Mouse (Mus musculus): ENCODE measurements at regions not wholly inside any gene's neighbourhood (a gene's known extent, or its start where the extent isn't known, plus 50 kb on each side); places are given as distances from the start of the nearest gene placed in this dataset.

- H3K9ac ChIP-seq (replicated peaks): no peak overlapping the region
- no peak overlapping the region for H3K27ac ChIP-seq
- no peak overlapping the region for H3K4me2 ChIP-seq (replicated peaks)
- H3K27me3 ChIP-seq: no peaks in the 10 kb centered on the region
- H3K4me1 ChIP-seq (replicated peaks): no peaks in the 10 kb centered on the region
- H3K36me3 ChIP-seq: no peaks in the 10 kb centered on the region
- no peak overlapping the region for H3K4me3 ChIP-seq (replicated peaks)
- WGBS: 85% methylated on average over 3 of the region's 3 CpGs
- H3K9me3 ChIP-seq: no peaks in the 10 kb centered on the region
- ATAC-seq: no peak
Measured at GRCm38 (mm10) chr13:119233869-119234268, 194.5 kb upstream of the Paip1 start.

- Histone ChIP-seq H3K36me3 (no peaks in the 10 kb centered on the region), H3K27ac (no peak overlapping the region), H3K27me3 (no peaks in the 10 kb centered on the region), H3K4me1 (replicated peaks) (no peaks in the 10 kb centered on the region), H3K9me3 (no peaks in the 10 kb centered on the region), H3K9ac (replicated peaks) (no peak overlapping the region), H3K4me2 (replicated peaks) (no peak overlapping the region), H3K4me3 (replicated peaks) (no peak overlapping the region)
- 61% methylated on average over 3 of the region's 3 CpGs for WGBS
- no peak for ATAC-seq
Measured at GRCm38 (mm10) chr13:119242358-119242757, 186.0 kb upstream of the Paip1 start.

GRCm38 (mm10) chr13:119247101-119247500 is 181.3 kb upstream of the Paip1 start:
- Histone ChIP-seq H3K9ac (replicated peaks) (no peak overlapping the region), H3K4me3 (replicated peaks) (no peak overlapping the region), H3K4me2 (replicated peaks) (no peak overlapping the region), H3K27me3 (no peaks in the 10 kb centered on the region), H3K4me1 (replicated peaks) (no peaks in the 10 kb centered on the region), H3K36me3 (no peaks in the 10 kb centered on the region), H3K27ac (no peak overlapping the region), H3K9me3 (no peaks in the 10 kb centered on the region)
- WGBS: 82% methylated on average over 2 of the region's 2 CpGs
- no peak for ATAC-seq

- Histone ChIP-seq H3K9ac (replicated peaks) (no peak overlapping the region), H3K4me1 (replicated peaks) (no peaks in the 10 kb centered on the region), H3K27ac (no peak overlapping the region), H3K36me3 (no peaks in the 10 kb centered on the region), H3K9me3 (no peaks in the 10 kb centered on the region), H3K4me3 (replicated peaks) (no peak overlapping the region), H3K4me2 (replicated peaks) (no peak overlapping the region), H3K27me3 (no peaks in the 10 kb centered on the region)
- WGBS: 95% methylated on average over 2 of the region's 2 CpGs
- no peak for ATAC-seq
Measured at GRCm38 (mm10) chr13:119252006-119252405, 176.4 kb upstream of the Paip1 start.

GRCm38 (mm10) chr13:119256350-119256749 is 172.1 kb upstream of the Paip1 start:
- no peak for ATAC-seq
- Histone ChIP-seq H3K27me3 (no peaks in the 10 kb centered on the region), H3K4me3 (replicated peaks) (no peak overlapping the region), H3K4me1 (replicated peaks) (no peaks in the 10 kb centered on the region), H3K4me2 (replicated peaks) (no peak overlapping the region), H3K9ac (replicated peaks) (no peak overlapping the region), H3K9me3 (no peaks in the 10 kb centered on the region), H3K27ac (no peak overlapping the region), H3K36me3 (no peaks in the 10 kb centered on the region)
- WGBS: 59% methylated on average over 6 of the region's 6 CpGs

GRCm38 (mm10) chr13:119258515-119258914 is 169.9 kb upstream of the Paip1 start:
- H3K9ac ChIP-seq (replicated peaks): no peak overlapping the region
- H3K9me3 ChIP-seq: no peaks in the 10 kb centered on the region
- no peak overlapping the region for H3K4me3 ChIP-seq (replicated peaks)
- no peak overlapping the region for H3K27ac ChIP-seq
- no peaks in the 10 kb centered on the region for H3K36me3 ChIP-seq
- H3K27me3 ChIP-seq: no peaks in the 10 kb centered on the region
- H3K4me1 ChIP-seq (replicated peaks): no peaks in the 10 kb centered on the region
- no peak for ATAC-seq
- H3K4me2 ChIP-seq (replicated peaks): no peak overlapping the region
- 67% methylated on average over 9 of the region's 9 CpGs for WGBS

GRCm38 (mm10) chr13:119263561-119263960 is 164.8 kb upstream of the Paip1 start:
- H3K4me2 ChIP-seq (replicated peaks): no peak overlapping the region
- H3K4me3 ChIP-seq (replicated peaks): no peak overlapping the region
- H3K9ac ChIP-seq (replicated peaks): no peak overlapping the region
- no peaks in the 10 kb centered on the region for H3K27me3 ChIP-seq
- no peaks in the 10 kb centered on the region for H3K9me3 ChIP-seq
- no peaks in the 10 kb centered on the region for H3K36me3 ChIP-seq
- H3K4me1 ChIP-seq (replicated peaks): no peaks in the 10 kb centered on the region
- H3K27ac ChIP-seq: no peak overlapping the region
- no peak for ATAC-seq
- WGBS: 73% methylated on average over 2 of the region's 2 CpGs

- Histone ChIP-seq H3K4me2 (replicated peaks) (no peak overlapping the region), H3K4me3 (replicated peaks) (no peak overlapping the region)
- WGBS: 95% methylated on average over 4 of the region's 4 CpGs
Measured at GRCm38 (mm10) chr13:119267608-119268300, 160.6 kb upstream of the Paip1 start.

GRCm38 (mm10) chr13:119268301-119268675 is 160.1 kb upstream of the Paip1 start:
- Histone ChIP-seq H3K36me3 (no peaks in the 10 kb centered on the region), H3K9me3 (no peaks in the 10 kb centered on the region), H3K27me3 (no peaks in the 10 kb centered on the region), H3K4me3 (replicated peaks) (no peak overlapping the region), H3K4me2 (replicated peaks) (no peak overlapping the region), H3K27ac (no peak overlapping the region), H3K4me1 (replicated peaks) (no peaks in the 10 kb centered on the region), H3K9ac (replicated peaks) (no peak overlapping the region)
- no peak for ATAC-seq
- 93% methylated on average over 10 of the region's 10 CpGs for WGBS

More at GRCm38 (mm10) chr13:119267608-119268300, 160.6 kb upstream of the Paip1 start:
- ATAC-seq: no peak
- Histone ChIP-seq H3K9me3 (no peaks in the 10 kb centered on the region), H3K27me3 (no peaks in the 10 kb centered on the region), H3K9ac (replicated peaks) (no peak overlapping the region), H3K27ac (no peak overlapping the region), H3K36me3 (no peaks in the 10 kb centered on the region), H3K4me1 (replicated peaks) (no peaks in the 10 kb centered on the region)

GRCm38 (mm10) chr13:119275500-119275899 is 152.9 kb upstream of the Paip1 start:
- Histone ChIP-seq H3K27ac (no peak overlapping the region), H3K4me3 (replicated peaks) (no peak overlapping the region), H3K9me3 (no peaks in the 10 kb centered on the region), H3K4me1 (replicated peaks) (no peaks in the 10 kb centered on the region), H3K9ac (replicated peaks) (no peak overlapping the region), H3K36me3 (no peaks in the 10 kb centered on the region), H3K27me3 (no peaks in the 10 kb centered on the region), H3K4me2 (replicated peaks) (no peak overlapping the region)
- no peak for ATAC-seq
- WGBS: 94% methylated on average over 4 of the region's 4 CpGs

GRCm38 (mm10) chr13:119277308-119277948 is 151.0 kb upstream of the Paip1 start:
- 77% methylated on average over 13 of the region's 13 CpGs for WGBS
- no peaks in the 10 kb centered on the region for H3K4me1 ChIP-seq (replicated peaks)
- no peak overlapping the region for H3K4me2 ChIP-seq (replicated peaks)
- no peak overlapping the region for H3K4me3 ChIP-seq (replicated peaks)
- H3K9me3 ChIP-seq: no peaks in the 10 kb centered on the region
- H3K27ac ChIP-seq: no peak overlapping the region
- no peaks in the 10 kb centered on the region for H3K36me3 ChIP-seq
- H3K27me3 ChIP-seq: no peaks in the 10 kb centered on the region
- no peak for ATAC-seq
- no peak overlapping the region for H3K9ac ChIP-seq (replicated peaks)

- Histone ChIP-seq H3K4me3 (replicated peaks) (no peak overlapping the region), H3K9ac (replicated peaks) (no peak overlapping the region), H3K4me1 (replicated peaks) (no peaks in the 10 kb centered on the region), H3K9me3 (no peaks in the 10 kb centered on the region), H3K4me2 (replicated peaks) (no peak overlapping the region), H3K36me3 (no peaks in the 10 kb centered on the region), H3K27me3 (no peaks in the 10 kb centered on the region), H3K27ac (no peak overlapping the region)
- WGBS: 95% methylated on average over 8 of the region's 8 CpGs
- no peak for ATAC-seq
Measured at GRCm38 (mm10) chr13:119279449-119279848, 149.0 kb upstream of the Paip1 start.

- Histone ChIP-seq H3K4me3 (replicated peaks) (no peak overlapping the region), H3K27me3 (no peaks in the 10 kb centered on the region), H3K4me2 (replicated peaks) (no peak overlapping the region), H3K9me3 (no peaks in the 10 kb centered on the region), H3K9ac (replicated peaks) (no peak overlapping the region), H3K36me3 (no peaks in the 10 kb centered on the region), H3K27ac (no peak overlapping the region), H3K4me1 (replicated peaks) (no peaks in the 10 kb centered on the region)
- WGBS: 86% methylated on average over 5 of the region's 5 CpGs
- no peak for ATAC-seq
Measured at GRCm38 (mm10) chr13:119280622-119281021, 147.8 kb upstream of the Paip1 start.

All from midbrain, embryonic 13.5 days (tissue).